In genomic region chr11:19828959-19829401, GRCm38 (mm10) we compare ENCODE assay signal across 17 mouse cellular contexts.
DNase-seq lines count a peak whose midpoint lies in the region; ATAC-seq and TF ChIP-seq lines count a peak whose summit lies in the region.
"Had no signal": no experiment of that assay in that cellular context is flagged by ENCODE, and none has a peak within 500 bp of the region (broad histone marks: within the 10 kb centered on the region; RNA-seq: fewer than 3 reads in every experiment).

No protein-coding gene starts in this region.

- ATAC-seq in lung, postnatal 0 days, result peak; percentile 65
- ATAC-seq: intestine, embryonic 15.5 days; midbrain, embryonic 13.5 days had no signal

- 96% methylated on average over 8 of the region's 8 CpGs for WGBS in thymus, adult 2 months
- 34% methylated on average over 8 of the region's 8 CpGs for WGBS in lung, postnatal 0 days
- 60% methylated on average over 8 of the region's 8 CpGs for WGBS in forebrain, embryonic 10.5 days

- peaks cover 18% of the 10 kb centered on the region for H3K4me1 ChIP-seq in thymus, adult 2 months (replicated peaks; ENCODE audit: control insufficient read depth, insufficient read depth, low read length)
- peaks cover 7% of the 10 kb centered on the region; the same call in 1 of the 2 replicates for H3K4me1 ChIP-seq in lung, postnatal 0 days (ENCODE audit: insufficient read depth, low read depth, low read length)
- peaks cover 29% of the 10 kb centered on the region for H3K4me1 ChIP-seq in forebrain, embryonic 10.5 days

- H3K27ac ChIP-seq in thymus, adult 2 months (ENCODE audit: control insufficient read depth, insufficient read depth, low read length), result peak overlapping the region; percentile 84; the same call in 1 of the 2 replicates
- H3K27ac ChIP-seq in lung, postnatal 0 days (ENCODE audit: low read length), result no peak overlapping the region
- no peak overlapping the region for H3K27ac ChIP-seq in forebrain, embryonic 10.5 days
- H3K27ac ChIP-seq: heart, embryonic 13.5 days; intestine, embryonic 15.5 days; neural tube, embryonic 13.5 days had no signal

- H3K4me2 ChIP-seq in lung, postnatal 0 days (replicated peaks; ENCODE audit: low read depth, low read length), result no peak overlapping the region
- H3K4me2 ChIP-seq: heart, embryonic 13.5 days; intestine, embryonic 15.5 days; midbrain, embryonic 13.5 days; neural tube, embryonic 13.5 days had no signal

- intact Hi-C loops in heart, postnatal 36 days (cut with DNase I), result loop anchor here (10.0 kb wide), 2 partner anchors 366 to 416 kb away; partner anchors contain the start of gene Cep68

- no peaks in the 10 kb centered on the region for H3K36me3 ChIP-seq in thymus, adult 2 months (ENCODE audit: control insufficient read depth, insufficient read depth, low read length)
- no peaks in the 10 kb centered on the region for H3K36me3 ChIP-seq in lung, postnatal 0 days (ENCODE audit: insufficient read depth, low read length)
- no peaks in the 10 kb centered on the region for H3K36me3 ChIP-seq in forebrain, embryonic 10.5 days (replicated peaks)
- H3K36me3 ChIP-seq: heart, embryonic 13.5 days; intestine, embryonic 15.5 days; midbrain, embryonic 13.5 days; neural tube, embryonic 13.5 days had no signal

- no peaks in the 10 kb centered on the region for H3K9me3 ChIP-seq in lung, postnatal 0 days (ENCODE audit: low read length)
- no peaks in the 10 kb centered on the region for H3K9me3 ChIP-seq in forebrain, embryonic 10.5 days
- H3K9me3 ChIP-seq: heart, embryonic 13.5 days; intestine, embryonic 15.5 days; midbrain, embryonic 13.5 days; neural tube, embryonic 13.5 days had no signal

- no peak for TF ChIP-seq EP300 in lung, postnatal 0 days (IDR thresholded peaks at IDR 0.05)

- no peak for TF ChIP-seq CTCF in thymus, adult 2 months (IDR thresholded peaks at IDR 0.05; ENCODE audit: borderline replicate concordance, control insufficient read depth, extremely low read depth, insufficient read depth, low read length, poor library complexity)
- TF ChIP-seq CTCF in lung, postnatal 0 days (IDR thresholded peaks at IDR 0.05), result no peak

- DNase-seq in heart, adult 11 months, result peak; percentile 92
- no peak for DNase-seq in heart, postnatal 36 days
- DNase-seq in thymus, adult 2 months, result no peak
- DNase-seq in thymus, adult 18-20 months, result no peak
- DNase-seq in lung, postnatal 0 days (ENCODE audit: low spot score), result peak; percentile 28
- no peak for DNase-seq in forebrain, embryonic 10.5 days (ENCODE audit: extremely low spot score, low spot score)
- DNase-seq in ovary, postnatal 14 days (ENCODE audit: low spot score), result no peak
- no peak for DNase-seq in MN1 (ENCODE audit: low spot score)
- DNase-seq: cerebellum, adult 8-10 months; gastrocnemius, postnatal 25 days; retina, postnatal 1 day; spleen, adult 18-20 months had no signal

- no peak overlapping the region for H3K9ac ChIP-seq in lung, postnatal 0 days (replicated peaks; ENCODE audit: low read depth)
- H3K9ac ChIP-seq: intestine, embryonic 15.5 days; midbrain, embryonic 13.5 days had no signal

- no peak overlapping the region for H3K4me3 ChIP-seq in thymus, adult 2 months (ENCODE audit: control insufficient read depth, insufficient read depth, low read length)
- no peak overlapping the region for H3K4me3 ChIP-seq in lung, postnatal 0 days (ENCODE audit: low read depth, low read length)
- H3K4me3 ChIP-seq in forebrain, embryonic 10.5 days, result no peak overlapping the region
- H3K4me3 ChIP-seq: erythroblast, embryonic 14.5 days; heart, embryonic 13.5 days; intestine, embryonic 15.5 days; midbrain, embryonic 13.5 days; neural tube, embryonic 13.5 days had no signal

- H3K27me3 ChIP-seq in thymus, adult 2 months (ENCODE audit: control insufficient read depth, insufficient read depth, low read length), result no peaks in the 10 kb centered on the region
- no peaks in the 10 kb centered on the region for H3K27me3 ChIP-seq in lung, postnatal 0 days (replicated peaks; ENCODE audit: insufficient read depth, low read length)
- peaks cover 15% of the 10 kb centered on the region for H3K27me3 ChIP-seq in forebrain, embryonic 10.5 days (ENCODE audit: poor library complexity, severe bottlenecking)
- H3K27me3 ChIP-seq: intestine, embryonic 15.5 days; midbrain, embryonic 13.5 days; neural tube, embryonic 13.5 days had no signal

- TF ChIP-seq POLR2A in thymus, adult 2 months (IDR thresholded peaks at IDR 0.05; ENCODE audit: control insufficient read depth, extremely low read depth, insufficient read depth, low read length, poor library complexity), result no peak

Comparison
In these comparisons a context has a peak if more than half of its experiments do, and no peak if none do; other contexts are left out.
1. DNase-seq: peak in heart, adult 11 months (single experiment) and lung, postnatal 0 days (single experiment); none in heart, postnatal 36 days (0 of 2), thymus, adult 2 months (single experiment), thymus, adult 18-20 months (0 of 2), forebrain, embryonic 10.5 days (single experiment), ovary, postnatal 14 days (single experiment) and MN1 (single experiment).